Mouse (Mus musculus) testis, adult 2 months (tissue): ENCODE results near the gene Tex37.

Source experiments
- CTCF ChIP-seq: fragments of 200-500 bp; IDR thresholded peaks from 2 replicates; pipeline ENCODE4 v1.5.1; 2012; ENCODE audit warnings: low read depth, mild to moderate bottlenecking, inconsistent platforms, low read length, moderate library complexity; ENCODE audit not compliant: control insufficient read depth, insufficient read depth, insufficient replicate concordance
- POLR2A ChIP-seq: fragments of 200-500 bp; IDR thresholded peaks from 2 replicates; pipeline ENCODE4 v1.6.1; 2012; ENCODE audit warnings: low read depth, mild to moderate bottlenecking, inconsistent platforms, low read length, moderate library complexity; ENCODE audit not compliant: control insufficient read depth

DNA sequence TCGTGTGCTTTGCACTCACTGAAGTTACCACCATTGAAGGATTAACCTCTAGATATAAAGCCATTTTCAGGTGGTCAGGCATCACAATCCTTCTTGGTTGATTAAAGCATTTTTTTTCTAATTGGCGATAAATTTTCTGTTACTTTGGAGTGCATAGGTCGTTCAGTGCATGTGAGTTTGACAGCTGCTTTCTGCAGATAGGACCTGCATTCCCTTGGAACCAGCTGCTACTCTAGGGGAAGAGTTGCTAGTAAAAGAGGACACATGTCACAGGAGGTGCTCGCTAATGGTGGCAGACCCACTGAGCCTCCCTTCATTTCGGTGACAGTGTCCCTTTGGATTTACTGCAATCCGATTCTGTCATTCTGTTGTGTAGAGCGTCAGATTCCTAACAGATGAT lies 46.2 kb downstream of the Tex37 start:
- TF ChIP-seq CTCF (no peak), POLR2A (no peak)
